Mouse (Mus musculus): ENCODE data around the gene Nipsnap1.

The Nipsnap1 gene

GRCm38 (mm10) chr11:4873755-4874475 is at the start of gene Nipsnap1:
Gene Nipsnap1, plus strand, starts transcription at chr11:4873951.
- DNase-seq = peak; percentile 89

DNA sequence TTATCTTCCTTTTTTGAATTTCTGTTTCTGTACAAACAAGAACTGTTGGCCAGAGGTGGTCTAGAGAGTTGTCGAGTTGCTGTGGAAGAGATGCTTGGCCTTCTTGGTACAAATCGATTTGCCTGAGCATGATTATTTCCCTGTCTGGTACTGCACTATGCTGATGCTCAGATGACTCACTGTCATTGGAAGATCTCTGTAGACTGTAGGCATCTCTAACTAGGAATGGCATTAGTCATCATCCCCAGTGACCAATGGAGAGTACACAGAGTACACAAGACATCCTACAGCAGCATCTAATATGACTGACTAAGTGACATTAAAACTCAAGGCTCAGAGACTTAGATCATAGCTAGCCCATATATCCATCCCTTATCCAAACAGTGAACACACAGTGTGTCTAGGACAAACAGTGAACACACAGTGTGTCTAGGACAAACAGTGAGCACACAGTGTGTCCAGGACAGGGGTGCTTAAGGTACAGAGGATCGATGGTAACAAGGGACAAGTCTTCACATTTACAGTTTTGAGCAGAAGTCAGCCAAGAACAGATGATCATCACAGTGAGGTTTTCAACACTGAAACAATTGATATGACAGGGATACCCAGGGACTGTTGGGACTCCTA is 47.5 kb upstream of the Nipsnap1 start:
- DNase-seq = no peak

GRCm38 (mm10) chr11:4827340-4827739 is 46.4 kb upstream of the Nipsnap1 start:
- no peak for DNase-seq

DNA sequence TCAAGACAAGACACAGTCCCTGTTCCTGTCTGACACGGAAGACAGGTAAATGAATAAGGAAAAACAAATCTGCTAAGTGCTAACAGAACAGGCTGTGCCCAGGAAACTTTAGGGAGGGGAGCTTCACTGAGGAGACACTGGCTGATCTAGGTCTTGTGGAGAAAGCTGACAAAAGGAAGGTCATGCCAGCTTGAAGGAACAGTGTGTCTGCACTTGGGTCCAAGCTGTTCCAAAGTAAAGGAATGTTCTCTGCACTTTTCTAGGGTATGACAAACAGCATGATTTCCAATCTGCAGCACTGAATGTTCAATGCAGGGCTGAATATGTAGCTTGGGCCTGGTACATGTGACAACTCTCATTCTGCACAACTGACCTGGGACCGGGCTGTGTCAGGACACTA is 45.8 kb upstream of the Nipsnap1 start:
- DNase-seq = no peak

- no peak for DNase-seq
Observed at GRCm38 (mm10) chr11:4831066-4831465, 42.7 kb upstream of the Nipsnap1 start.

- no peak for DNase-seq
Observed at GRCm38 (mm10) chr11:4833295-4833939, 40.3 kb upstream of the Nipsnap1 start.

- no peak for DNase-seq
Observed at GRCm38 (mm10) chr11:4835436-4835835, 38.3 kb upstream of the Nipsnap1 start.

DNA sequence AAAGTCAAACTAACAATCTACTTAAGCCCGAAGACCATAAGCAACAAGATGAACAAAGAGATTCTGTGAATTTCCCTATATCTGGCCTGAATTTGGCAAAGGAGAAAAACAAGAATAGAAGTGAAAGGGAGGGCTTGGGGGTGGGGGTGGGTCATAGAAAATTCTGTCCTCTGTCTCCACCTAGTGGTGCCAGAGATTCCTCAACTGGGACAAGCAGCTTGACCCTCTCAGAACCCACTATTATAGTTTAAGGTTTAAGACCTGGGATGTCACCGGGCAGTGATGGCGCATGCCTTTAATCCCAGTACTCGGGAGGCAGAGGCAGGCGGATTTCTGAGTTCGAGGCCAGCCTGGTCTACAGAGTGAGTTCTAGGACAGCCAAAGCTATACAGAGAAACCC is 37.0 kb upstream of the Nipsnap1 start:
- DNase-seq = peak; percentile 68

DNA sequence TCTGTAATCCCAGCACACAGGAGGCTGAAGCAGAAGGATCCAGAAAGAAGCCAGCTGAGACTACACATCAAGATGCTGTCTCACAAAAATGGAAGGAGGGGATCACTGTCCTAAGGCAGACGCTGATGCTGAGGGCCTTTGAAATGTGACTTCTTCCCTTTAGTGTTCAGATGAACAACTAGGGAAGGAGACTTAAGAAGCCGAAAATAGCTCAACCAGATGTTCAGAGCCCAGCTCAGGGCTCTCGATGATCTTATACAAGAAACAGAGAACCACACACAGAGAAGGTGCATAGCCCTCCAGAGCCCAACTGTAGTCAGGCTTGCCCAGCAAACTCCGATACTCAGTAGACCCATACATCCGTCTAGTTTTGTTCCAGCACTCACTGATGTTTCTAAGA is 36.4 kb upstream of the Nipsnap1 start:
- DNase-seq = no peak

DNA sequence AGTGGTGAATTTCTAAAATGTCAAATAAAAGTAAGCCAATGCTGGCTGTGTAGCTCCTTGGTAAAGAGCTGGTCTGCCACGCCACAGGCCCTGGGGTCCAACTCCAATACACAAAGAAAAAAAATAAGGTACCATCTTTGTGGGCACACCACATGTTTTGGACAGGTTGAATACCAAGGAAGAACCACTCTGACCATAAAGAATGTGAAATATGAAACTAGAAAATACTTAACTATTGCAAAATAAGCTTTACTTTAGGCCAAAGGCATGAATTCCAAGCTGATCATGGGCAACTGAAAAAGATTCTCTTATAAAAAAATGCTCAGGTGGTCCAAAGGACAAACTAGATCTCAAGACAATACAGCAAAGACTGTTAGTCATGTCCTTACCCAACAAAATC is 35.5 kb upstream of the Nipsnap1 start:
- DNase-seq = no peak

GRCm38 (mm10) chr11:4840942-4841526 is 32.7 kb upstream of the Nipsnap1 start:
- no peak for DNase-seq

DNA sequence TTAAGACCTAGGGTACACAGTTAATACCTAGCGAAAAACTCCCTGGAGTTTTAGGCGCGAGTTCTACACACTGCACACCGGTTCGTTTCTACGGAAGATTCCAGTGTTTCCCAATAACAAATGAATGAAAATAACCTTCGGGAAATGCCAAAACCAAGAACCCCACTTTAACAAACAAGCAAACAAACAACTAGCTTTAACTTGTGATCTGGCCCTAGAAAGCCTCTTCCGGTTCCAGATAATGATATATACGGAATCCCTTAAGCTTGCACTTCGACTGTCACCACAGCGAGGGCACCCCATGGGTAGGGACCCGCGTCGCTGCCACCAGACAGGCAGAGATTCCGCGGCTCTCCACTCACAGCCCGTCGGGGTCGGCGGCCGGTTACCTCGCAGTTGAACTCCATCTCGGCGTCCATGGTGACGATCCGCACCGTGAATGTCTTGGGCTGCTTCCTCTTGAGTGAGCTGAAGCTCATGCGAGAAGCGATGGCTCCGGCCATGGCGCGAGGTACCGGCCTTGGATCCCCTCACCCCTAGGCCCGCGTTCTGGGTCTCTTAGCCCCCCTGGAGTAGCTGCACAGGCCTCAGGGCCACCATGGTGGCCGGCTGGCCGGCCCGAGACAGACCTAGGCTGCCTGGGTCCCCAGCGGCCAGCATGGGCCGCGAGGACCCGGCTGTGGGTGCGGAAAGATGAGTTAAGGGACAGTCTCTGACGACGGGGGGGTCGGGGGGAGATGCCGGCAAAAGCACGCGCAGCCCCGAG is 25.1 kb upstream of the Nipsnap1 start:
- DNase-seq = peak; percentile 55

GRCm38 (mm10) chr11:4849258-4849943 is 24.4 kb upstream of the Nipsnap1 start, which contains the start of gene Nf2:
Gene Nf2, minus strand, starts transcription at chr11:4849536.
- DNase-seq = peak; percentile 99

- no peak for DNase-seq
Observed at GRCm38 (mm10) chr11:4850404-4850803, 23.3 kb upstream of the Nipsnap1 start.

GRCm38 (mm10) chr11:4853021-4853420 is 20.7 kb upstream of the Nipsnap1 start:
- no peak for DNase-seq

DNA sequence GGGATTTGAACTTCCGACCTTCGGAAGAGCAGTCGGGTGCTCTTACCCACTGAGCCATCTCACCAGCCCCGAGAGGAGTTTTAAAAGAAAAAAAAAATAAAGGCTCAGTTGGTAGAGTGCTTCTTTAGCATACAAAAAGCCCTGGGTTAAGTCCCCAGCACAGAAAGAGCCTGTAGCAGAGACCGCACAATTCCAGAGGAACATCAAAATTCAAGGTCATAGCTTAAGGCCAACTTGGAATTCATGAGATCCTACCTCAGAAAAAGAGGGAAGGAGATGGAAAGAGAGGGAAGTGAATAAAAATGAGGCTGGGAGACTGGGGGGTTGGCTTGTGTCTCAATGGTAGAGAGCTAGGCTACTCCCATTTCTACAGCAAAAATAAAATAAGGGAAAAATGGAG is 19.6 kb upstream of the Nipsnap1 start:
- no peak for DNase-seq

DNA sequence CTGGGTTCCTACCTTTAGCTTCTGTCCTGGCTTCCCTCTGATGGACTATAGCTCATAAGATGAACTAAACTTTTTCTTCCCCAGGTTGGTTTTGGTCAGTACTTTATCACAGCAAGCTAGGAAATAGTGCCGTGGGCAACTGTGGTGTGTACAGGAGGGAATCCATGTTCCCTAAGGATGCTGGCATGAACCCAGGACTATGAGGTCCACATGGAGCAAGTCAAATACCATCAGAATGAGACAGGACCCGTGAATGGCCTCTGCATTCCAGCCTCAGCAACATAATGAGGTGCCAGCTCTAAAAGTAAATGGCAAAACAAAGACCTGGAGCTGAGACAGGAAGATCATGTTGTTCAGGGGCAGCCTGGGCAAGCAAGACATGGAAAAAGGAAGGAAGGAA is 15.3 kb upstream of the Nipsnap1 start:
- DNase-seq = no peak

GRCm38 (mm10) chr11:4860986-4861385 is 12.8 kb upstream of the Nipsnap1 start:
- no peak for DNase-seq

GRCm38 (mm10) chr11:4861816-4862604 is 11.7 kb upstream of the Nipsnap1 start:
- DNase-seq = no peak

DNA sequence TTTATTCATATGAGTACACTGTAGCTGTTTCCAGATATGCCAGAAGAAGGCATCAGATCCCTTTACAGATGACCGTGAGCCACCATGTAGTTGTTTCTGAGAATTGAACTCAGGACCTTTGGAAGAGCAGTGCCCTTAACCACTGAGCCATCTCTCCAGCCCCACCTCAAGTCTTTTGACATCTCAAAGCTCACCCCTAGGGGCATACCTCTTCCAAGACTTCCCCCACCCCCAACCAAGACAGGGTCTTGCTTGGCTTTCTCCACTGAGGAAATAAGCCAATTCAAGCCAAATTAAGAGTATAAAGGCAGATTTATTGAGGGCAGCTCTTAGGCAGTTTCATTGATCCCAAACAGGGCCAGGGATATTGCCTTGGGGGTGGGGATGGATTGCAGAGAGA is 11.0 kb upstream of the Nipsnap1 start:
- DNase-seq = no peak

DNA sequence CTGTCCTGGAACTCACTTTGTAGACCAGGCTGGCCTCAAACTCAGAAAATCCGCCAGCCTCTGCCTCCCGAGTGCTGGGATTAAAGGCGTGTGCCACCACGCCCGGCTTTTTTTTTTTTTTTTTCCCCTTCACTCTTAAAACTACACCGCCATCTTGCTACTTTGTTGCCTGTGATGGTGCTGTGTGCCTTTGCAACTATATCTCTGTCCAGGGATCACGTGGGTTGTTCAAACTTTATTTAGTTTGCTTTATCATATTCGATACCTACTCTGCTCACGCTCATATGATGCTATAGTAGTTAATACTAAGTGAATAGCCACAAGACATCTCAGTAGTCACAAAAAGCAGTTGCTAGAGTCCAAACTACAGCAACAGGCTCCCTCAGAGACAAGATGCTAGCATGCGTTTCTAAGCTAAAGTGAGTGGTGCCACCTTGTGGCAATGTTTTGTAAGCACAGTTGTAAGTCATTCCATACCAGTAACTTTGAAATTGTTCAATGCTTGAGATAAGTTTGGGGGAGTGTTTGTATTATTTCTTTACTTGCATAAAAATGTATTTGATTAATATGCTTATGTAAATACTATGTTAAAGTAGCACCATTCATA is 8.0 kb upstream of the Nipsnap1 start:
- peak; percentile 77 for DNase-seq

Measured in kidney, postnatal 14 days (tissue).